Mouse (Mus musculus) gastrocnemius, adult 18-20 months (tissue): ENCODE results near the gene Srrm2. TPM values are rescaled to one million over a fixed set of nuclear protein-coding genes. Genes with fewer than 3 reads are reported as not detected.

ENCODE experiments used
- DNase-seq: peaks from one replicate; pipeline ENCODE4 v3.0.0; 2021; ENCODE audit warnings: low spot score
- microRNA-seq: library from miRNA; unstranded; fragments of <30 nt; microRNA quantifications from one replicate; pipeline ENCODE4 v1.2.0, GENCODE M21; 2021
- total RNA-seq, 2 experiments: library from RNA; stranded (reverse); gene quantifications; 2 replicates each; pipeline ENCODE4 v1.2.3; 2021

Gene Srrm2
- total RNA-seq, 2 experiments from 2014 or later: 145 to 160 TPM

DNA sequence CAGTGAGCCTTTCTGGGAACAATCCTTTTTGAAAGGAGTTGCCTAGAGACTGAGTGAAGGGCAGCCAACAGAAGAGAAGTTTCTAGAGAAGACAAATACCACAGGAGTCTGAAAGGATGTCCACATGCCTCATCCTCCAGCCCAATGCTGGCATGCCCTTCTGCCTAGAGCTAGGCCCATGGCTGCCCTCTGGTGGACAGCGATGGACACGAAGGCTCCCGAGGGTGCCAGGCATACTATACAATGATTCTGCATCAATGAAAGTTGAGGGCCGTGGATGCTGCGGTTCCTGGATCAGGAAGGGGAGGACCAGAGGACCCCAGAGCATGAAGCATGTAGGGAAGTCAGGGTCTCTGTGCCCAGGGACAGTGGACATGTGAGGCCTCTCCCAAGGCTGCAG lies 63.0 kb downstream of the Srrm2 start:
- peak; percentile 11 for DNase-seq

DNA sequence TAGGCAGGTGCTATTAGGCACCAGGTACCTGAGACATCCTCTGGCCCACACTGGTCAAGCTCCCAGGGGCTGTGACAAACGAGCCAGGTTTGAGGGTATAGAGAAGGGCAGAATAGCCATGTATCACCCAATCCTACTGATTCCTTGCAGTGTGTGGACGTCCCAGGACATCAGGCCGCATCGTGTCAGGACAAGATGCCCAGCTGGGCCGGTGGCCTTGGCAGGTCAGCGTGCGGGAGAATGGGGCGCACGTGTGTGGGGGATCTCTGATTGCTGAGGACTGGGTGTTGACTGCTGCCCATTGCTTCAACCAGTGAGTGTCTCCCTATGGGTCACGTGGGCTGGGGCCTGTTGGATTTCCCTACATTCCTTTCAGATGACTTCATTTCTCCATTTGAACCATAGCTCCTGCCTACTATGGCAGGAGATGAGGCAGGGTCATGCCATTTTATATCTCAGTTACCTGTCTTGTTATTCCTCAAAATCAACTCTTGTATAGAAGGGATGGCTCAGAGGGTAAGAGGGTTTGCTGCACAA lies 64.0 kb downstream of the Srrm2 start:
- no peak for DNase-seq

DNA sequence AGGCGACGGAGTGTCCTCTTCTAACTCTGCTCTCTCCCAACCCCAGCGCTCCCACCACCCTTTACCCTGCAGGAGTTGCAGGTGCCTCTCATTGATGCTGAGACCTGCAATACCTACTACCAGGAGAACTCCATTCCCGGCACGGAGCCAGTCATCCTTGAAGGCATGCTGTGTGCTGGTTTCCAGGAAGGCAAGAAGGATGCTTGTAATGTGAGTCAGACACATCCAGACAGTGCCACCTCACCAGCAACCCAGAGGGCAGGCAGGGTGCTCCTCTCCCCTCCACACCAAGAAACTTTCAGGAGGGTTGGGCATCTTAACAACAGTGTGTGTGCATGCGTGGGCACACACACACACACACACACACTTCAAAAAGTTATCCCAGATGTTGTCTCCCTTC lies 66.9 kb downstream of the Srrm2 start:
- no peak for DNase-seq

DNA sequence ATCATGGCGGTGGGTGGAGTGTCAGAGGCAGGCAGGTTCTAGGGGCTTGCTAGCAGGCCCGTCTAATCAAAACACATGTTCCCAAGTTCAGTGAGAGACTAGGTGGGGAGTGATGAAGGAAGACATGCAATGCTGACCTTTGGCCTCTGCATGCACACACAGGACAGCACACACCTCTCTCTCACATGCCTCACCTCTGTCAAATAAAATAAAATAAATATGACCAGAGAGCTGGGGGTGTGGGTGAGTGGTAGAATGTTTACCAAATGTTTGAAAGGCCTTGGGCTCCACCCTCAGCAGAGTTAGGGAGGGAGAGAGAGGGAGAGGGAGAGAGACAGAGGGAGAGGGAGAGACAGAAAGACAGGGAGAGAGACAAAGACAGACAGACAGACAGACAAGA lies 67.6 kb downstream of the Srrm2 start:
- no peak for DNase-seq

DNA sequence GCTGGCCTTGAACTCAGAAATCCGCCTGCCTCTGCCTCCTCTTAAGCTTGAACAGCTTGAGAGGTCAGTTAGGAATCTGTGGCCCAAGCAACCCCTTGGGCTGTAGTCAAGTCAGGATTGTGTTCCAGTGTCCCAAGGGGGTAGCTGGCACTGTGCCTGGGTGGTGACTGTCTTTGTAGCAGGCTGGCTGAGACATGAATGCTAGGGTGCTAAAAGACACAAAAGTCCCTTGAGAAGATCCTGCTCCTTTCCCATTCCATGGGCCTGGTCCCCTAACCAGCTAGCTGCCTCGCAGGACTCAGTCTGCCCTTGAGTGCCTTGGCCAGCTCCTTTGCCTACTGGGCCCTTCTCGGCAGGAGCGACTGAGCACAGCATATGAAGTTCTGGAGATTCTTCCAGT lies 72.6 kb downstream of the Srrm2 start:
- DNase-seq: no peak

DNA sequence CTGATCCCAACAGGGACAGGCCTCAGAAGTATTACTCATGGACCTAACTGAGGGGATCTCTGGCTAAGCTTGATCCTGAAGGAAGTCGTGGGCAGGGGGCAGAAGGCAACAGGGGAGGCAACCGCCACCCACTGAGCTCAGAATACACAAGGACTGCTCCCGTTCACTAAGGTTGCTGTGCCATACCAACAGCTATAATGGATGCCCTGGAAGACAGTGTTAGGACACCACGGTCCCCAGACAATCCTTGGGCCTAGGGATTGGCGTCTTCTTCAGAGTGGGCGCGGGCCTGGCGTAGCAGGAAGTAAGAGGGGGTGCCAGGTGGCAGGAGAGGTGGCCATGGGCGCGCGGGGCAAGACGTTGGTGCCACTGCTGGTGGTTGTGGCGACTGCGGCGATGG lies 77.4 kb downstream of the Srrm2 start, which contains the start of gene Prss21:
Prss21 (plus strand) TSS at position 301 of the 400 bp plus-strand sequence.
- DNase-seq: no peak

DNA sequence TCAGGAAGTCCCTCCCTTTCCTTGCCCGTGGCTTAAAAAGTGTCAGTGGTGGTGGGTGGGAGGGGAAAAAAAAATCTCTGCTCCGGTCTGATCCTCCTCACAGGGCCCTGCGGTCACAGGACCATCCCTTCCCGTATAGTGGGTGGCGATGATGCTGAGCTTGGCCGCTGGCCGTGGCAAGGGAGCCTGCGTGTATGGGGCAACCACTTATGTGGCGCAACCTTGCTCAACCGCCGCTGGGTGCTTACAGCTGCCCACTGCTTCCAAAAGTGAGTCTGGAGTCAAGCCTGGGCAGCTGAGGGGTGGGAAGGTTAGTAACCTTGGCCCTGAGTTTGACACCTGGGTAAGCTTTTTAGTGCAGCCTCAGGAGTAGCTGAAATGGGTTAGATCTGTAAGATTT lies 78.2 kb downstream of the Srrm2 start:
- no peak for DNase-seq

Small RNAs within 50 kb of the gene (microRNA-seq; reads per million reads assigned to microRNA genes)
- gene Mir5125: 1.7 reads per million

Other genes starting within 250 kb of the Srrm2 start
- gene Zfp213, start 226.3 kb upstream of the Srrm2 start, total RNA-seq: 1 to 10 TPM; 2.1 to 2.8 TPM
- gene Zfp13, start 191.0 kb upstream of the Srrm2 start, total RNA-seq: 1 to 10 TPM; 2.5 to 2.9 TPM
- not detected for gene Zscan10, start 189.7 kb upstream of the Srrm2 start, total RNA-seq
- gene Mmp25, start 145.3 kb upstream of the Srrm2 start, total RNA-seq: under 1 TPM in 1 of 2 experiments, not detected in 1; 0.07 TPM
- gene Bicdl2, start 130.0 kb upstream of the Srrm2 start, total RNA-seq: not detected
- 100 to 1,000 TPM; 135 to 138 TPM for gene Hcfc1r1, start 116.9 kb upstream of the Srrm2 start, total RNA-seq
- 1 to 10 TPM; 6.9 to 9.9 TPM for gene Thoc6, start 116.7 kb upstream of the Srrm2 start, total RNA-seq
- 10 to 100 TPM; 19.6 to 99.5 TPM for gene Tnfrsf12a, start 113.1 kb upstream of the Srrm2 start, total RNA-seq
- not detected for gene Cldn6, start 111.3 kb upstream of the Srrm2 start, total RNA-seq
- gene Cldn9, start 106.5 kb upstream of the Srrm2 start, total RNA-seq: under 1 TPM in 1 of 2 experiments, not detected in 1; 0.21 TPM
- gene 1520401A03Rik, start 67.7 kb upstream of the Srrm2 start, total RNA-seq: not detected
- under 1 TPM; 0.32 to 0.57 TPM for gene Pkmyt1, start 64.2 kb upstream of the Srrm2 start, total RNA-seq
- 1 to 10 TPM; 2.3 to 2.8 TPM for gene Paqr4, start 49.7 kb upstream of the Srrm2 start, total RNA-seq
- gene Kremen2, start 44.7 kb upstream of the Srrm2 start, total RNA-seq: not detected
- 10 to 100 TPM; 50.0 to 59.2 TPM for gene Flywch1, start 18.9 kb upstream of the Srrm2 start, total RNA-seq
- gene Flywch2, start 4.5 kb upstream of the Srrm2 start, total RNA-seq: not detected
- 100 to 1,000 TPM; 394 to 418 TPM for gene Elob, start 38.6 kb downstream of the Srrm2 start, total RNA-seq
- gene Prss33, start 45.5 kb downstream of the Srrm2 start, total RNA-seq: not detected
- not detected for gene Prss32, start 53.3 kb downstream of the Srrm2 start, total RNA-seq
- not detected for gene Prss41, start 53.6 kb downstream of the Srrm2 start, total RNA-seq
- gene Prss21, start 77.5 kb downstream of the Srrm2 start, total RNA-seq: not detected
- not detected for gene Dcpp1, start 90.3 kb downstream of the Srrm2 start, total RNA-seq
- gene Dcpp2, start 90.3 kb downstream of the Srrm2 start, total RNA-seq: not detected
- gene Dcpp3, start 126.9 kb downstream of the Srrm2 start, total RNA-seq: not detected
- gene Sbp, start 151.1 kb downstream of the Srrm2 start, total RNA-seq: not detected
- not detected for gene Sbpl, start 164.7 kb downstream of the Srrm2 start, total RNA-seq
- gene Prss30, start 190.0 kb downstream of the Srrm2 start, total RNA-seq: not detected
- gene Prss22, start 207.6 kb downstream of the Srrm2 start, total RNA-seq: not detected
- gene Prss27, start 247.6 kb downstream of the Srrm2 start, total RNA-seq: not detected